Mouse (Mus musculus): ENCODE measurements around the gene Myo1c. TPM values are rescaled to one million over a fixed set of nuclear protein-coding genes. Genes with fewer than 3 reads are reported as not detected.
A peak's percentile ranks its signal among the peaks of the same experiment; 100 is the strongest.
"Not testable (repeated sequence)": the region's sequence is repeated elsewhere in the genome, so short reads cannot be mapped to it uniquely, and the experiment has no call there.

Myo1c gene
- polyA plus RNA-seq, 1 experiment: 177 TPM

- Histone ChIP-seq H3K4me3 (no peak overlapping the region), H3K79me2 (ENCODE audit: control insufficient read depth, insufficient read depth) (peaks cover 90% of the 10 kb centered on the region), H3K36me3 (ENCODE audit: control insufficient read depth, insufficient read depth) (peaks cover 29% of the 10 kb centered on the region), H3K4me2 (ENCODE audit: low read depth) (no peak overlapping the region), H3K27me3 (ENCODE audit: control insufficient read depth, insufficient read depth, insufficient read length) (no peaks in the 10 kb centered on the region), H3ac (ENCODE audit: control insufficient read depth, insufficient read length) (no peak overlapping the region)
- TF ChIP-seq E2F4 (IDR thresholded peaks at IDR 0.05; ENCODE audit: insufficient read depth) (no peak), MYOD1 (IDR thresholded peaks at IDR 0.05; ENCODE audit: control insufficient read depth in 1 of 3, insufficient read length in 2 of 3, low read depth in 2 of 3) (peak; percentile 23 to 73 (median 57))
These were observed 40.7 kb downstream of the Myo1c start for GRCm38 (mm10) chr11:75691047-75691446.

DNA sequence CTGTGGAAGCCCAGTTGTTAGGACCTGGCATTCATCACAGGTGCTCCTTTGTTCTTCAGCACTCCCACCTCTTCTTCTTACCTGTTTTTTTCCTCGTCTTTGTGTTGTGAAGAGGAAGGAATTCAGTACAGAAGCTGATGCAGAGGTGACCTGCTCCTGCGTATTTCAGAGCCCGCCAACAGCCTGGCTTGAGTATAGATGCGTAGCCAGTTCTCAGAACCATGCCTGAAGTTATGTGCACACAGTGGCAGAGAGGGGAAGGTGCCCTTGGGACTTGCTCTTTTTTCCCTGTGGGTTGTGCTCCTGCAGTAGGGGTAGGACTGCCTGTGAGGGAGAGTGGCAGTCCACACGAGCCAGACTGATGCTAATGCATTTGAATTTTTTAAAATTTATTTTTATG is 43.3 kb downstream of the Myo1c start:
- no peak overlapping the region for H3ac ChIP-seq (ENCODE audit: control insufficient read depth, insufficient read length)
- H3K79me2 ChIP-seq (ENCODE audit: control insufficient read depth, insufficient read depth): peaks cover 95% of the 10 kb centered on the region
- H3K4me3 ChIP-seq: no peak overlapping the region
- H3K36me3 ChIP-seq (ENCODE audit: control insufficient read depth, insufficient read depth): peaks cover 48% of the 10 kb centered on the region
- no peak for TF ChIP-seq USF1 (IDR thresholded peaks at IDR 0.05; ENCODE audit: low read depth)
- TF ChIP-seq CEBPB (IDR thresholded peaks at IDR 0.05; ENCODE audit: insufficient read depth, poor library complexity, severe bottlenecking): no peak
- no peak for TF ChIP-seq MAX (IDR thresholded peaks at IDR 0.05; ENCODE audit: low read depth)
- no peak for TF ChIP-seq MYOG (IDR thresholded peaks at IDR 0.05; ENCODE audit: control insufficient read depth in 1 of 3, insufficient read depth in 1 of 3, insufficient read length in 2 of 3, low read depth in 2 of 3)
- TF ChIP-seq SRF (IDR thresholded peaks at IDR 0.05; ENCODE audit: control insufficient read depth, insufficient read length, low read depth): no peak
- TF ChIP-seq TCF12 (IDR thresholded peaks at IDR 0.05; ENCODE audit: insufficient read depth, poor library complexity, severe bottlenecking): no peak
- no peak for TF ChIP-seq REST (IDR thresholded peaks at IDR 0.05; ENCODE audit: insufficient read depth, insufficient read length)
- no peak for TF ChIP-seq POLR2AphosphoS2 (IDR thresholded peaks at IDR 0.05; ENCODE audit: insufficient read length, low read depth)
- TF ChIP-seq E2F4 (IDR thresholded peaks at IDR 0.05; ENCODE audit: insufficient read depth): no peak
- no peak for TF ChIP-seq TCF3 (IDR thresholded peaks at IDR 0.05; ENCODE audit: insufficient read length, low read depth)
- TF ChIP-seq MYOD1 (IDR thresholded peaks at IDR 0.05; ENCODE audit: control insufficient read depth in 1 of 3, insufficient read length in 2 of 3, low read depth in 2 of 3): no peak
- no peak for TF ChIP-seq POLR2A (IDR thresholded peaks at IDR 0.05; ENCODE audit: insufficient read length, low read depth)
- H3K4me2 ChIP-seq (ENCODE audit: low read depth): no peak overlapping the region
- H3K27me3 ChIP-seq (ENCODE audit: control insufficient read depth, insufficient read depth, insufficient read length): no peaks in the 10 kb centered on the region

GRCm38 (mm10) chr11:75697464-75697863 is 47.2 kb downstream of the Myo1c start:
- H3ac ChIP-seq (ENCODE audit: control insufficient read depth, insufficient read length); H3K27me3 ChIP-seq (ENCODE audit: control insufficient read depth, insufficient read depth, insufficient read length); H3K4me3 ChIP-seq; H3K4me2 ChIP-seq (ENCODE audit: low read depth): not testable (repeated sequence)
- H3K36me3 ChIP-seq (ENCODE audit: control insufficient read depth, insufficient read depth): peaks cover 62% of the 10 kb centered on the region
- peaks cover 69% of the 10 kb centered on the region for H3K79me2 ChIP-seq (ENCODE audit: control insufficient read depth, insufficient read depth)

DNA sequence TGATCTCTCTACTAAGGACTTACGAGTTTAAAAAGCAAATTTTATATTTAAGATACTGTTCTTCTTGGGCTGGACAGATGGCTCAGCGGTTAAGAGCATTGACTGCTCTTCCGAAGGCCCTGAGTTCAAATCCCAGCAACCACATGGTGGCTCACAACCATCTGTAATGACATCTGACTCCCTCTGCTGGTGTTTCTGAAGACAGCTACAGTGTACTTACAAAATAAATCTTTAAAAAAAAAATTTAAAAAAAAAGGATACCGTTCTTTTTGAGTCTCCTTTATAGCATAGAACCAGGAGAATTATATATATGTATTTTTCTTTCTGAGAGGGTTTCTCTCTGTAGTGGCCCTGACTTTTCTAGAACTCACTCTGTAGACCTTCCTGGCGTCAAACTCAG is 50.3 kb downstream of the Myo1c start:
- no peak overlapping the region for H3K4me2 ChIP-seq (ENCODE audit: low read depth)
- no peak overlapping the region for H3ac ChIP-seq (ENCODE audit: control insufficient read depth, insufficient read length)
- H3K4me3 ChIP-seq: no peak overlapping the region
- no peaks in the 10 kb centered on the region for H3K27me3 ChIP-seq (ENCODE audit: control insufficient read depth, insufficient read depth, insufficient read length)
- TF ChIP-seq POLR2A (IDR thresholded peaks at IDR 0.05; ENCODE audit: insufficient read length, low read depth): no peak
- TF ChIP-seq POLR2AphosphoS2 (IDR thresholded peaks at IDR 0.05; ENCODE audit: insufficient read length, low read depth): no peak
- TF ChIP-seq REST (IDR thresholded peaks at IDR 0.05; ENCODE audit: insufficient read depth, insufficient read length): no peak
- TF ChIP-seq MYOD1 (IDR thresholded peaks at IDR 0.05; ENCODE audit: control insufficient read depth in 1 of 3, insufficient read length in 2 of 3, low read depth in 2 of 3): no peak
- no peak for TF ChIP-seq USF1 (IDR thresholded peaks at IDR 0.05; ENCODE audit: low read depth)
- no peak for TF ChIP-seq TCF12 (IDR thresholded peaks at IDR 0.05; ENCODE audit: insufficient read depth, poor library complexity, severe bottlenecking)
- no peak for TF ChIP-seq CEBPB (IDR thresholded peaks at IDR 0.05; ENCODE audit: insufficient read depth, poor library complexity, severe bottlenecking)
- no peak for TF ChIP-seq SRF (IDR thresholded peaks at IDR 0.05; ENCODE audit: control insufficient read depth, insufficient read length, low read depth)
- TF ChIP-seq MAX (IDR thresholded peaks at IDR 0.05; ENCODE audit: low read depth): no peak
- no peak for TF ChIP-seq MYOG (IDR thresholded peaks at IDR 0.05; ENCODE audit: control insufficient read depth in 1 of 3, insufficient read depth in 1 of 3, insufficient read length in 2 of 3, low read depth in 2 of 3)
- TF ChIP-seq E2F4 (IDR thresholded peaks at IDR 0.05; ENCODE audit: insufficient read depth): no peak
- no peak for TF ChIP-seq TCF3 (IDR thresholded peaks at IDR 0.05; ENCODE audit: insufficient read length, low read depth)
- H3K79me2 ChIP-seq (ENCODE audit: control insufficient read depth, insufficient read depth): peaks cover 39% of the 10 kb centered on the region
- peaks cover 64% of the 10 kb centered on the region for H3K36me3 ChIP-seq (ENCODE audit: control insufficient read depth, insufficient read depth)

- Histone ChIP-seq H3ac (ENCODE audit: control insufficient read depth, insufficient read length) (no peak overlapping the region), H3K79me2 (ENCODE audit: control insufficient read depth, insufficient read depth) (peaks cover 17% of the 10 kb centered on the region), H3K4me2 (ENCODE audit: low read depth) (no peak overlapping the region), H3K36me3 (ENCODE audit: control insufficient read depth, insufficient read depth) (peaks cover 62% of the 10 kb centered on the region), H3K27me3 (ENCODE audit: control insufficient read depth, insufficient read depth, insufficient read length) (no peaks in the 10 kb centered on the region), H3K4me3 (no peak overlapping the region)
- TF ChIP-seq POLR2AphosphoS2 (IDR thresholded peaks at IDR 0.05; ENCODE audit: insufficient read length, low read depth) (peak; percentile 65), POLR2A (IDR thresholded peaks at IDR 0.05; ENCODE audit: insufficient read length, low read depth) (no peak)
These were observed 52.5 kb downstream of the Myo1c start for GRCm38 (mm10) chr11:75702761-75703160.

DNA sequence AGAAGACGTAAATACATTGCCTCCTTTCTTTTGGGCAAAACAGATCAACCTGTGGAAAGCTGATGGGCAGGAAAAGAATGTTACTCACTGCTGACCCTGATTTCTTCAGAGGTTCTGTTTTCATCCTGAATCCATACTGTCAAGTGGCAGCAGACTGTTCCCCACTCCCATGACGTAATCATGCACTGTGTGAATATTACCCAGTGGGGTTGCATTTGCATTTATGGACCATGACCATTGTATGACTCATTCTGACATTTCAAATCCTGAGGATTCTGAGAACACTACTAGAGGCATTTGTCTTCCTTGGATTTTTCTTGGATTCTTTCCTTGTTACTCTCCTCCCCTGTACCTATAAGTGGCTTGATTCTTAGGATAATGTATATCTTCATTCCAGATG is 53.4 kb downstream of the Myo1c start:
- peaks cover 53% of the 10 kb centered on the region for H3K36me3 ChIP-seq (ENCODE audit: control insufficient read depth, insufficient read depth)
- no peak overlapping the region for H3K4me2 ChIP-seq (ENCODE audit: low read depth)
- no peaks in the 10 kb centered on the region for H3K27me3 ChIP-seq (ENCODE audit: control insufficient read depth, insufficient read depth, insufficient read length)
- no peak overlapping the region for H3K4me3 ChIP-seq
- no peak overlapping the region for H3ac ChIP-seq (ENCODE audit: control insufficient read depth, insufficient read length)
- H3K79me2 ChIP-seq (ENCODE audit: control insufficient read depth, insufficient read depth): peaks cover 8% of the 10 kb centered on the region
- no peak for TF ChIP-seq CEBPB (IDR thresholded peaks at IDR 0.05; ENCODE audit: insufficient read depth, poor library complexity, severe bottlenecking)
- TF ChIP-seq TCF3 (IDR thresholded peaks at IDR 0.05; ENCODE audit: insufficient read length, low read depth): no peak
- TF ChIP-seq MYOG (IDR thresholded peaks at IDR 0.05; ENCODE audit: control insufficient read depth in 1 of 3, insufficient read depth in 1 of 3, insufficient read length in 2 of 3, low read depth in 2 of 3): no peak
- no peak for TF ChIP-seq TCF12 (IDR thresholded peaks at IDR 0.05; ENCODE audit: insufficient read depth, poor library complexity, severe bottlenecking)
- TF ChIP-seq REST (IDR thresholded peaks at IDR 0.05; ENCODE audit: insufficient read depth, insufficient read length): no peak
- TF ChIP-seq MAX (IDR thresholded peaks at IDR 0.05; ENCODE audit: low read depth): no peak
- no peak for TF ChIP-seq POLR2A (IDR thresholded peaks at IDR 0.05; ENCODE audit: insufficient read length, low read depth)
- TF ChIP-seq SRF (IDR thresholded peaks at IDR 0.05; ENCODE audit: control insufficient read depth, insufficient read length, low read depth): no peak
